Mouse (Mus musculus): Measurements from ENCODE around the gene Gnai2.

Gene Gnai2

GRCm38 (mm10) chr9:107611456-107612190 lies 23.5 kb downstream of the Gnai2 start:
- peak; percentile 60 for DNase-seq (ENCODE audit: low read depth, low spot score)

- DNase-seq (ENCODE audit: low read depth, low spot score): no peak
Measured at GRCm38 (mm10) chr9:107609433-107609830, 25.7 kb downstream of the Gnai2 start.

GRCm38 (mm10) chr9:107608741-107609432 lies 26.3 kb downstream of the Gnai2 start, which contains the start of gene Sema3b:
Sema3b (minus strand) TSS chr9:107609229.
- no peak for DNase-seq (ENCODE audit: low read depth, low spot score)

GRCm38 (mm10) chr9:107607653-107608245 lies 27.4 kb downstream of the Gnai2 start:
- no peak for DNase-seq (ENCODE audit: low read depth, low spot score)

- no peak for DNase-seq (ENCODE audit: low read depth, low spot score)
Measured at GRCm38 (mm10) chr9:107607036-107607435, 28.1 kb downstream of the Gnai2 start.

- DNase-seq (ENCODE audit: low read depth, low spot score): no peak
Measured at GRCm38 (mm10) chr9:107606591-107606990, 28.6 kb downstream of the Gnai2 start.

GRCm38 (mm10) chr9:107605041-107605661 lies 30.0 kb downstream of the Gnai2 start:
- DNase-seq (ENCODE audit: low read depth, low spot score): no peak

GRCm38 (mm10) chr9:107603251-107603650 lies 31.9 kb downstream of the Gnai2 start:
- DNase-seq (ENCODE audit: low read depth, low spot score): no peak

GRCm38 (mm10) chr9:107602068-107602648 lies 33.0 kb downstream of the Gnai2 start:
- DNase-seq (ENCODE audit: low read depth, low spot score): peak; percentile 53

GRCm38 (mm10) chr9:107601275-107601674 lies 33.9 kb downstream of the Gnai2 start:
- DNase-seq (ENCODE audit: low read depth, low spot score): no peak

GRCm38 (mm10) chr9:107600745-107601144 lies 34.4 kb downstream of the Gnai2 start:
- DNase-seq (ENCODE audit: low read depth, low spot score): no peak

GRCm38 (mm10) chr9:107599842-107600241 lies 35.3 kb downstream of the Gnai2 start:
- no peak for DNase-seq (ENCODE audit: low read depth, low spot score)

- no peak for DNase-seq (ENCODE audit: low read depth, low spot score)
Measured at GRCm38 (mm10) chr9:107599433-107599832, 35.7 kb downstream of the Gnai2 start.

GRCm38 (mm10) chr9:107598385-107598784 lies 36.8 kb downstream of the Gnai2 start:
- no peak for DNase-seq (ENCODE audit: low read depth, low spot score)

- no peak for DNase-seq (ENCODE audit: low read depth, low spot score)
Measured at GRCm38 (mm10) chr9:107596619-107597569, 38.3 kb downstream of the Gnai2 start.

- no peak for DNase-seq (ENCODE audit: low read depth, low spot score)
Measured at GRCm38 (mm10) chr9:107594281-107595062, 40.7 kb downstream of the Gnai2 start.

GRCm38 (mm10) chr9:107593101-107593976 lies 41.8 kb downstream of the Gnai2 start:
- DNase-seq (ENCODE audit: low read depth, low spot score): no peak

GRCm38 (mm10) chr9:107590773-107591060 lies 44.5 kb downstream of the Gnai2 start:
- no peak for DNase-seq (ENCODE audit: low read depth, low spot score)

Measured in telencephalon, adult 2 months (tissue).